8 mouse cellular contexts compared by ENCODE assay signal in genomic region chr10:80962051-80962472, GRCm38 (mm10). TPM values are rescaled to one million over a fixed set of nuclear protein-coding genes. Genes with fewer than 3 reads are reported as not detected.
A peak's percentile ranks its signal among the peaks of the same experiment; 100 is the strongest.
DNase-seq lines count a peak whose midpoint lies in the region; ATAC-seq and TF ChIP-seq lines count a peak whose summit lies in the region.

No protein-coding gene starts in this region.

- no peak overlapping the region for H3K4me3 ChIP-seq in hindbrain, embryonic 10.5 days
- H3K4me3 ChIP-seq in hindbrain, embryonic 14.5 days (replicated peaks; ENCODE audit: low read length): no peak overlapping the region
- no peak overlapping the region for H3K4me3 ChIP-seq in bone marrow macrophage, adult 2 months (ENCODE audit: insufficient read depth, low read length)
- H3K4me3 ChIP-seq in lung, postnatal 0 days (ENCODE audit: low read depth, low read length): no peak overlapping the region
- no peak overlapping the region for H3K4me3 ChIP-seq in midbrain, embryonic 14.5 days (replicated peaks; ENCODE audit: low read depth, low read length)

- peak; percentile 77 for TF ChIP-seq EP300 in lung, postnatal 0 days (IDR thresholded peaks at IDR 0.05)

- no peak for TF ChIP-seq POLR2A in bone marrow macrophage, adult 2 months (IDR thresholded peaks at IDR 0.05; ENCODE audit: borderline replicate concordance, low read depth, low read length)

- no peak for ATAC-seq in hindbrain, embryonic 14.5 days (ENCODE audit: low FRiP score)
- ATAC-seq in lung, postnatal 0 days: peak; percentile 53
- no peak for ATAC-seq in midbrain, embryonic 14.5 days (ENCODE audit: low FRiP score, low TSS enrichment)

- H3K27me3 ChIP-seq in hindbrain, embryonic 10.5 days (ENCODE audit: insufficient read depth, poor library complexity, severe bottlenecking): peaks cover 5% of the 10 kb centered on the region; the same call in 1 of the 2 replicates
- no peaks in the 10 kb centered on the region for H3K27me3 ChIP-seq in hindbrain, embryonic 14.5 days (ENCODE audit: control insufficient read depth, insufficient read depth, low read length)
- no peaks in the 10 kb centered on the region for H3K27me3 ChIP-seq in lung, postnatal 0 days (replicated peaks; ENCODE audit: insufficient read depth, low read length)
- no peaks in the 10 kb centered on the region for H3K27me3 ChIP-seq in midbrain, embryonic 14.5 days (ENCODE audit: control insufficient read depth, insufficient read depth, low read length)

- intact Hi-C loops in heart, postnatal 14 days (cut with DNase I): no loop called here

- DNase-seq in hindbrain, embryonic 10.5 days (ENCODE audit: low spot score): no peak
- DNase-seq in hindbrain, embryonic 14.5 days (ENCODE audit: low spot score): no peak
- peak; percentile 32 to 47 for DNase-seq in heart, postnatal 14 days
- DNase-seq in lung, postnatal 0 days (ENCODE audit: low spot score): peak; percentile 89
- no peak for DNase-seq in midbrain, embryonic 14.5 days
- DNase-seq in layer of hippocampus, postnatal 25 days (ENCODE audit: extremely low spot score in 1 of 2, low spot score in 1 of 2): no peak
- no peak for DNase-seq in thymus, postnatal 10 days (ENCODE audit: low spot score in 2 of 2)

- no peaks in the 10 kb centered on the region for H3K36me3 ChIP-seq in hindbrain, embryonic 10.5 days
- no peaks in the 10 kb centered on the region for H3K36me3 ChIP-seq in hindbrain, embryonic 14.5 days (replicated peaks; ENCODE audit: control insufficient read depth, insufficient read depth)
- H3K36me3 ChIP-seq in lung, postnatal 0 days (ENCODE audit: insufficient read depth, low read length): no peaks in the 10 kb centered on the region
- H3K36me3 ChIP-seq in midbrain, embryonic 14.5 days (ENCODE audit: control insufficient read depth, insufficient read depth, low read length): no peaks in the 10 kb centered on the region

- no peaks in the 10 kb centered on the region for H3K9me3 ChIP-seq in hindbrain, embryonic 10.5 days
- no peaks in the 10 kb centered on the region for H3K9me3 ChIP-seq in hindbrain, embryonic 14.5 days (ENCODE audit: control insufficient read depth, low read length)
- H3K9me3 ChIP-seq in lung, postnatal 0 days (ENCODE audit: low read length): no peaks in the 10 kb centered on the region
- no peaks in the 10 kb centered on the region for H3K9me3 ChIP-seq in midbrain, embryonic 14.5 days (ENCODE audit: control insufficient read depth, low read length)

- H3K4me2 ChIP-seq in hindbrain, embryonic 14.5 days (replicated peaks): no peak overlapping the region
- no peak overlapping the region for H3K4me2 ChIP-seq in lung, postnatal 0 days (replicated peaks; ENCODE audit: low read depth, low read length)
- H3K4me2 ChIP-seq in midbrain, embryonic 14.5 days (ENCODE audit: low read length): no peak overlapping the region

- 50% methylated on average over 10 of the region's 10 CpGs for WGBS in hindbrain, embryonic 10.5 days
- 55% methylated on average over 10 of the region's 10 CpGs for WGBS in hindbrain, embryonic 14.5 days
- WGBS in lung, postnatal 0 days: 9% methylated on average over 10 of the region's 10 CpGs
- WGBS in midbrain, embryonic 14.5 days: 55% methylated on average over 10 of the region's 10 CpGs

- no peak for TF ChIP-seq CTCF in bone marrow macrophage, adult 2 months (IDR thresholded peaks at IDR 0.05; ENCODE audit: low read depth, low read length)
- no peak for TF ChIP-seq CTCF in lung, postnatal 0 days (IDR thresholded peaks at IDR 0.05)

- no peak overlapping the region for H3K9ac ChIP-seq in hindbrain, embryonic 14.5 days
- no peak overlapping the region for H3K9ac ChIP-seq in lung, postnatal 0 days (replicated peaks; ENCODE audit: low read depth)
- H3K9ac ChIP-seq in midbrain, embryonic 14.5 days (replicated peaks; ENCODE audit: low read length): no peak overlapping the region

- H3K4me1 ChIP-seq in hindbrain, embryonic 10.5 days (replicated peaks): peaks cover 50% of the 10 kb centered on the region
- H3K4me1 ChIP-seq in hindbrain, embryonic 14.5 days (replicated peaks; ENCODE audit: control insufficient read depth, insufficient read depth, low read length): no peaks in the 10 kb centered on the region
- H3K4me1 ChIP-seq in bone marrow macrophage, adult 2 months (ENCODE audit: control insufficient read depth, insufficient read depth, low read length): peaks cover 48% of the 10 kb centered on the region
- peaks cover 37% of the 10 kb centered on the region for H3K4me1 ChIP-seq in lung, postnatal 0 days (ENCODE audit: insufficient read depth, low read depth, low read length)
- H3K4me1 ChIP-seq in midbrain, embryonic 14.5 days (ENCODE audit: control insufficient read depth, insufficient read depth, low read length): no peaks in the 10 kb centered on the region

- H3K27ac ChIP-seq in hindbrain, embryonic 10.5 days: peak overlapping the region; percentile 78
- H3K27ac ChIP-seq in hindbrain, embryonic 14.5 days: no peak overlapping the region
- H3K27ac ChIP-seq in bone marrow macrophage, adult 2 months (ENCODE audit: insufficient read depth, low read depth, low read length): peak overlapping the region; percentile 99
- peak overlapping the region; percentile 96 for H3K27ac ChIP-seq in lung, postnatal 0 days (ENCODE audit: low read length)
- no peak overlapping the region for H3K27ac ChIP-seq in midbrain, embryonic 14.5 days (replicated peaks; ENCODE audit: low read depth, low read length)

RNA-seq across cellular contexts. Expression of gene Gadd45b, which starts 32.2 kb away (rescaled TPM):
- 9.8 and 11.8 TPM in 2 replicates for polyA plus RNA-seq in hindbrain, embryonic 10.5 days (2016; fragmentation: Nextera tagmentation; extraction: Ambion mirVana)
- polyA plus RNA-seq in hindbrain, embryonic 14.5 days (2014; fragmentation: Nextera tagmentation; extraction: Ambion mirVana): 6.2 and 8.0 TPM in 2 replicates
- 15.8 and 20.9 TPM in 2 replicates for polyA plus RNA-seq in bone marrow macrophage, adult 2 months (2012; ENCODE audit: insufficient read depth, insufficient read length, missing spikeins)
- total RNA-seq in heart, postnatal 14 days (2021): 10 to 100 TPM; 13.6 to 17.2 TPM
- 131 and 145 TPM in 2 replicates for polyA plus RNA-seq in lung, postnatal 0 days (2015; fragmentation: Nextera tagmentation; extraction: Ambion mirVana)
- polyA plus RNA-seq in midbrain, embryonic 14.5 days (2014; fragmentation: Nextera tagmentation; extraction: Ambion mirVana): 4.3 and 8.0 TPM in 2 replicates
- 10 to 100 TPM; 15.0 to 16.7 TPM for total RNA-seq in layer of hippocampus, postnatal 25 days (2021)

RNA-seq across cellular contexts. Expression of gene Lmnb2, which starts 44.0 kb away (rescaled TPM):
- polyA plus RNA-seq in hindbrain, embryonic 10.5 days (2016; fragmentation: Nextera tagmentation; extraction: Ambion mirVana): 65.8 and 78.4 TPM in 2 replicates
- 12.9 and 13.8 TPM in 2 replicates for polyA plus RNA-seq in hindbrain, embryonic 14.5 days (2014; fragmentation: Nextera tagmentation; extraction: Ambion mirVana)
- 18.9 and 19.5 TPM in 2 replicates for polyA plus RNA-seq in bone marrow macrophage, adult 2 months (2012; ENCODE audit: insufficient read depth, insufficient read length, missing spikeins)
- total RNA-seq in heart, postnatal 14 days (2021): 1 to 10 TPM; 5.1 to 7.0 TPM
- polyA plus RNA-seq in lung, postnatal 0 days (2015; fragmentation: Nextera tagmentation; extraction: Ambion mirVana): 6.9 and 7.3 TPM in 2 replicates
- 13.9 and 20.0 TPM in 2 replicates for polyA plus RNA-seq in midbrain, embryonic 14.5 days (2014; fragmentation: Nextera tagmentation; extraction: Ambion mirVana)
- total RNA-seq in layer of hippocampus, postnatal 25 days (2021): 10 to 100 TPM; 17.5 to 19.6 TPM

RNA-seq across cellular contexts. Expression of gene Gng7, which starts 52.7 kb away (rescaled TPM):
- 7.1 and 8.6 TPM in 2 replicates for polyA plus RNA-seq in hindbrain, embryonic 10.5 days (2016; fragmentation: Nextera tagmentation; extraction: Ambion mirVana)
- polyA plus RNA-seq in hindbrain, embryonic 14.5 days (2014; fragmentation: Nextera tagmentation; extraction: Ambion mirVana): 17.7 and 20.9 TPM in 2 replicates
- polyA plus RNA-seq in bone marrow macrophage, adult 2 months (2012; ENCODE audit: insufficient read depth, insufficient read length, missing spikeins): 3.5 and 4.6 TPM in 2 replicates
- total RNA-seq in heart, postnatal 14 days (2021): under 1 TPM; 0.27 to 0.31 TPM
- 1.0 and 1.4 TPM in 2 replicates for polyA plus RNA-seq in lung, postnatal 0 days (2015; fragmentation: Nextera tagmentation; extraction: Ambion mirVana)
- polyA plus RNA-seq in midbrain, embryonic 14.5 days (2014; fragmentation: Nextera tagmentation; extraction: Ambion mirVana): 11.5 and 11.6 TPM in 2 replicates
- total RNA-seq in layer of hippocampus, postnatal 25 days (2021): 100 to 1,000 TPM; 180 to 184 TPM

Comparison
In these comparisons a context has a peak if more than half of its experiments do, and no peak if none do; other contexts are left out.
1. H3K27ac ChIP-seq: peak in hindbrain, embryonic 10.5 days (single experiment), bone marrow macrophage, adult 2 months (single experiment) and lung, postnatal 0 days (single experiment); none in hindbrain, embryonic 14.5 days (single experiment) and midbrain, embryonic 14.5 days (single experiment).
2. DNase-seq: peak in heart, postnatal 14 days (2 of 2) and lung, postnatal 0 days (single experiment); none in hindbrain, embryonic 10.5 days (single experiment), hindbrain, embryonic 14.5 days (single experiment), midbrain, embryonic 14.5 days (single experiment), layer of hippocampus, postnatal 25 days (0 of 2) and thymus, postnatal 10 days (0 of 2).